Mouse (Mus musculus): Measurements from ENCODE around the gene Cyp4f39. TPM values are rescaled to one million over a fixed set of nuclear protein-coding genes. Genes with fewer than 3 reads are reported as not detected.
"Not testable (repeated sequence)": the region's sequence is repeated elsewhere in the genome, so short reads cannot be mapped to it uniquely, and the experiment has no call there.

Cyp4f39 gene
- polyA plus RNA-seq, 1 experiment from 2014 or later: 0.98 TPM

DNA sequence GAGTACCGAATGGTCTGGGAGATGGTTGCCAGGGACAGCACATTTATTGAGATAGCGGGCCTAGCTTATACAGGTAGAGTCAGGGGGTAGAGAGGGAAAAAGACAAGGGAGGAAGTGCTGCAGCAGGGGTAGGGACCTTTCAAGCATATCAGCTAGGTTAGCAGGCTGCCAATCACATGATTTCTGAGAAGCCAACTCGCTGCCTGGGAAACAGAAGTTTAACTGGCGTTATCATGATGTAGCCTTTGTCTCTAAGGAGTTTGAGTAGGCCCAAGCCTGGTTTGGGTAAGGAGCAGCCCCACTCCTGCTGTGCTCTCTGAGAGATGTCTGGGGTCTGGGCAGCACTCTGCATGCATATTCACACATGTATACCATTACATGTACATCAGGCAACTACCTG lies 69.9 kb downstream of the Cyp4f39 start:
- Histone ChIP-seq H3K9me3 (replicated peaks; ENCODE audit: control insufficient read depth, low read length) (no peaks in the 10 kb centered on the region), H3K4me1 (ENCODE audit: control insufficient read depth, insufficient read depth, low read length) (no peaks in the 10 kb centered on the region), H3K4me2 (ENCODE audit: low read depth, low read length) (no peak overlapping the region), H3K27ac (replicated peaks; ENCODE audit: low read depth, low read length) (no peak overlapping the region), H3K9ac (replicated peaks; ENCODE audit: low read length) (no peak overlapping the region), H3K36me3 (replicated peaks; ENCODE audit: control insufficient read depth, insufficient read depth, low read depth, low read length) (no peaks in the 10 kb centered on the region), H3K27me3 (ENCODE audit: control insufficient read depth, insufficient read depth, low read length) (no peaks in the 10 kb centered on the region), H3K4me3 (ENCODE audit: low read depth, low read length) (no peak overlapping the region)
- ATAC-seq (replicated peaks; ENCODE audit: insufficient number of reproducible peaks, low FRiP score, low TSS enrichment, low read depth) (no peak), DNase-seq (ENCODE audit: low spot score) (no peak)
- 85% methylated on average over 4 of the region's 4 CpGs for WGBS

GRCm38 (mm10) chr17:32522816-32523215 lies 70.3 kb downstream of the Cyp4f39 start:
- H3K4me2 ChIP-seq (ENCODE audit: low read depth, low read length): no peak overlapping the region
- DNase-seq (ENCODE audit: low spot score) (no peak), ATAC-seq (replicated peaks; ENCODE audit: insufficient number of reproducible peaks, low FRiP score, low TSS enrichment, low read depth) (no peak)
- no peaks in the 10 kb centered on the region for H3K4me1 ChIP-seq (ENCODE audit: control insufficient read depth, insufficient read depth, low read length)
- H3K36me3 ChIP-seq (replicated peaks; ENCODE audit: control insufficient read depth, insufficient read depth, low read depth, low read length): no peaks in the 10 kb centered on the region
- 89% methylated on average over 5 of the region's 5 CpGs for WGBS
- no peak overlapping the region for H3K9ac ChIP-seq (replicated peaks; ENCODE audit: low read length)
- H3K27ac ChIP-seq (replicated peaks; ENCODE audit: low read depth, low read length): no peak overlapping the region
- no peaks in the 10 kb centered on the region for H3K9me3 ChIP-seq (replicated peaks; ENCODE audit: control insufficient read depth, low read length)
- no peak overlapping the region for H3K4me3 ChIP-seq (ENCODE audit: low read depth, low read length)
- H3K27me3 ChIP-seq (ENCODE audit: control insufficient read depth, insufficient read depth, low read length): no peaks in the 10 kb centered on the region

DNA sequence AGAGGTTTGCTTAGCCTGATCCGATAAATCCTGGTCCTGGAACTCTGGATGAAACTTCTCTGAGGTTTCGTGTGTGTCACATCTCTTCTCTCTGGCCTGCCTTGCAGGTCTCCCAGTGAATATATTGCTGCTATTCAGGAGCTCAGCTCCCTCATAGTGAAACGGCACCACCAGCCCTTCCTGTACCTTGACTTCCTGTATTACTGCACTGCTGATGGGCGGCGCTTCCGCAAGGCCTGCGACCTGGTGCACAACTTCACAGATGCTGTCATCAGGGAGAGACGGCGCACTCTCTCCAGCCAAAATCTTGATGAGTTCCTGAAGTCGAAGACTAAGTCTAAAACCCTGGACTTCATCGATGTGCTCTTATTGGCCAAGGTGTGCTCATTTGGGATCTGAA lies 71.4 kb downstream of the Cyp4f39 start:
- Histone ChIP-seq H3K4me2 (ENCODE audit: low read depth, low read length) (no peak overlapping the region), H3K27me3 (ENCODE audit: control insufficient read depth, insufficient read depth, low read length) (no peaks in the 10 kb centered on the region), H3K27ac (replicated peaks; ENCODE audit: low read depth, low read length) (no peak overlapping the region), H3K9ac (replicated peaks; ENCODE audit: low read length) (no peak overlapping the region), H3K4me3 (ENCODE audit: low read depth, low read length) (no peak overlapping the region), H3K36me3 (replicated peaks; ENCODE audit: control insufficient read depth, insufficient read depth, low read depth, low read length) (no peaks in the 10 kb centered on the region), H3K9me3 (replicated peaks; ENCODE audit: control insufficient read depth, low read length) (no peaks in the 10 kb centered on the region), H3K4me1 (ENCODE audit: control insufficient read depth, insufficient read depth, low read length) (no peaks in the 10 kb centered on the region)
- ATAC-seq (replicated peaks; ENCODE audit: insufficient number of reproducible peaks, low FRiP score, low TSS enrichment, low read depth) (no peak), DNase-seq (ENCODE audit: low spot score) (no peak)
- WGBS: 86% methylated on average over 11 of the region's 11 CpGs

DNA sequence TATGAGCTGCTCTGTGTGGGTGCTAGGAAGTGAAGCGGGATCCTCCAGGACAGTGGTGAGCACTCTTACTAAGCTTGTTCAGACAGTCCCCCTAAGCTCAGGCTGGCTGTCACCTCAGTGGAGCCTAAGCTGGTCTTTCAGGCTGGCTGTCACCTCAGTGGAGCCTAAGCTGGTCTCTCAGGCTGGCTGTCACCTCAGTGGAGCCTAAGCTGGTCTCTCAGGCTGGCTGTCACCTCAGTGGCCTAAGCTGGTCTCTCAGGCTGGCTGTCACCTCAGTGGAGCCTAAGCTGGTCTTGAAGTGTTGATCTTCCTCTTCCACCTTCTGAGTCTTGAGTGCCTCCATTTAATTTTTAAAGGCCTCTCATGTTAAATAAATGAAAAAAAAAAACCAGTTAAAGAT lies 73.8 kb downstream of the Cyp4f39 start:
- H3K4me1 ChIP-seq (ENCODE audit: control insufficient read depth, insufficient read depth, low read length); H3K36me3 ChIP-seq (replicated peaks; ENCODE audit: control insufficient read depth, insufficient read depth, low read depth, low read length); H3K4me3 ChIP-seq (ENCODE audit: low read depth, low read length); H3K9ac ChIP-seq (replicated peaks; ENCODE audit: low read length); H3K4me2 ChIP-seq (ENCODE audit: low read depth, low read length); ATAC-seq (replicated peaks; ENCODE audit: insufficient number of reproducible peaks, low FRiP score, low TSS enrichment, low read depth); DNase-seq (ENCODE audit: low spot score); H3K9me3 ChIP-seq (replicated peaks; ENCODE audit: control insufficient read depth, low read length); H3K27ac ChIP-seq (replicated peaks; ENCODE audit: low read depth, low read length); H3K27me3 ChIP-seq (ENCODE audit: control insufficient read depth, insufficient read depth, low read length): not testable (repeated sequence)
- WGBS: 95% methylated on average over 1 of the region's 1 CpGs

DNA sequence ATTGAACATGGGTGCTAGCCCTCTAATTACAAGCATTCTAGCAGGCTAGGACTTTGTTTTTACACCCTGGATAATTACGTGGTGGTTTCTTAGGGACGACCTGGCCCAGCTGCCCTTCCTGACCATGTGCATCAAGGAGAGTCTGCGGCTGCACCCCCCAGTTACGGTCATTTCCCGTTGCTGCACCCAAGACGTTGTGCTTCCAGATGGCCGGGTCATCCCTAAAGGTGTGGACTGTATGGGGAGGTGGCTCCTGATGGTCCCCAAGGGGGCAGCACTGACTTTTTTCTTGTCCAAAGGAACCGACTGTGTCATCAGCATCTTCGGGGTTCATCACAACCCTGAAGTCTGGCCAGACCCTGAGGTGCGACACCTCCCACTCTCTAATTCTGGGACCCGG lies 75.2 kb downstream of the Cyp4f39 start:
- Histone ChIP-seq H3K4me3 (ENCODE audit: low read depth, low read length) (no peak overlapping the region), H3K9me3 (replicated peaks; ENCODE audit: control insufficient read depth, low read length) (no peaks in the 10 kb centered on the region), H3K27ac (replicated peaks; ENCODE audit: low read depth, low read length) (no peak overlapping the region), H3K27me3 (ENCODE audit: control insufficient read depth, insufficient read depth, low read length) (no peaks in the 10 kb centered on the region), H3K4me2 (ENCODE audit: low read depth, low read length) (no peak overlapping the region), H3K36me3 (replicated peaks; ENCODE audit: control insufficient read depth, insufficient read depth, low read depth, low read length) (no peaks in the 10 kb centered on the region), H3K9ac (replicated peaks; ENCODE audit: low read length) (no peak overlapping the region), H3K4me1 (ENCODE audit: control insufficient read depth, insufficient read depth, low read length) (no peaks in the 10 kb centered on the region)
- no peak for DNase-seq (ENCODE audit: low spot score)
- 0 out of 2 replicates have a peak, but pooled peaks have one; percentile 8 for ATAC-seq (replicated peaks; ENCODE audit: insufficient number of reproducible peaks, low FRiP score, low TSS enrichment, low read depth)
- 86% methylated on average over 11 of the region's 11 CpGs for WGBS

DNA sequence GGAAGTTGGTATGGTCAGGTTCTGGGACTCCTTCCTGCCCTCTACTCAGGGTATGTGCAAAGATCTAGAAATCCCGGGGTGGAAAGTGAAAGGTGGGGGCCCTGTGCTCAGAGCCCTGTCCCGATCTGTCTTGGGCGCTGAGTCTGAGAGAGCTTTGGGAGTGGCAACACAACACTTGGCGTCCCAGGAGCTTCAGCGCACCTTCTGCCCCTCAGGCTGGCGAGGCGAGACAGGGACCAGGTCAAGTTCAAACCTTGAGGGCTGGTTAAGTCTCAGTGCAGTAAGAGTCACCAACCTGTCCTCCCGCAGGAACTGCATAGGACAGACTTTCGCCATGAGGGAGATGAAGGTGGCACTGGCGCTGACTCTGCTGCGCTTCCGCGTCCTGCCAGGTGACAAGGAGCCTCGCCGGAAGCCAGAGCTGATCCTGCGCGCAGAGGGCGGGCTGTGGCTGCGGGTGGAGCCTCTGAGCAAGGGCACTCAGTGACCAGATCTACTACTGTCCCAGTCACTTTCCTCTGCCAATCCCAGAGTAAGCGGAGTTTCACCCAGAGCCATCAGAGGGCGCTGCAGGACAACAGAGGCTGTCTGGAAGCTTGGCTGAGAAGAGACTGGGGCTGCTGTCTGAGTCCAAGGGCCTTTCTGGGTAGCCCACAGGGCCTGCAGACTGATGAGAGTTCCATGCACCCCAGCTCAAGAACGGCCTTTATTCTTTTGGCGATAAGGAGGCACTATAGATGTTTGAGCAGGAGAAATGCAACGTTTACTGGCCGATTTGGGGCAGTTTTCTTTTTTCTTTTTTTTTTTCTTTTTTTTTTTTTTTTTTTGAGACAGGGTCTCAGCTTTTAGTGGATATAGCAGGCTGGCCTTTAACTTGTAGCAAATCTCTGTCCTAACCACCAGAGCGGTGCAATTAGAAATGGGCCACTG lies 76.2 kb downstream of the Cyp4f39 start:
- ATAC-seq (replicated peaks; ENCODE audit: insufficient number of reproducible peaks, low FRiP score, low TSS enrichment, low read depth) (peak; percentile 76; the same call in 1 of the 2 replicates), DNase-seq (ENCODE audit: low spot score) (peak; percentile 87)
- no peaks in the 10 kb centered on the region for H3K9me3 ChIP-seq (replicated peaks; ENCODE audit: control insufficient read depth, low read length)
- H3K36me3 ChIP-seq (replicated peaks; ENCODE audit: control insufficient read depth, insufficient read depth, low read depth, low read length): no peaks in the 10 kb centered on the region
- WGBS: 17% methylated on average over 26 of the region's 26 CpGs
- no peak overlapping the region for H3K27ac ChIP-seq (replicated peaks; ENCODE audit: low read depth, low read length)
- no peaks in the 10 kb centered on the region for H3K27me3 ChIP-seq (ENCODE audit: control insufficient read depth, insufficient read depth, low read length)
- peak overlapping the region; percentile 13 for H3K9ac ChIP-seq (replicated peaks; ENCODE audit: low read length)
- no peaks in the 10 kb centered on the region for H3K4me1 ChIP-seq (ENCODE audit: control insufficient read depth, insufficient read depth, low read length)
- no peak overlapping the region for H3K4me3 ChIP-seq (ENCODE audit: low read depth, low read length)
- H3K4me2 ChIP-seq (ENCODE audit: low read depth, low read length): peak overlapping the region; percentile 10

DNA sequence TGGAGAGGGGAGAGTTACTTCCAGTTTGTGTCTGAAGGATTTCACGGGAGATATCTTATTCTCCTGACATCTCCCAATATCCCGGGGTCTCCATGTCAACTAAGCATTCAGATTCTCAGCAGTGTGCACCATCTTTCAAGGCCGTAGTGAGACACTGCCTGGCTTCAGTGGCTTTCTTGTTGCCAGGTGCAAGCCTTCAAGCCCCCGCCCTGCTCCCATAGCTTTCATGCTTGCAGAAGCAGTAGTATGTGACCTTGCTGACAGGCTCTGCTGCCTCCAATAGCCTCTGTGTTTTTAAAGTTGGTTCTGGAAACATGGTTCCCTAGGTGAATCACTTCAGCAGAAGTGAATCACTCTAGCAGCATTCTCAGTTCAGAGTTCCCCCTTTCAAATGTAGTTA lies 79.8 kb downstream of the Cyp4f39 start:
- not testable (repeated sequence) for H3K9me3 ChIP-seq (replicated peaks; ENCODE audit: control insufficient read depth, low read length); H3K4me3 ChIP-seq (ENCODE audit: low read depth, low read length); H3K36me3 ChIP-seq (replicated peaks; ENCODE audit: control insufficient read depth, insufficient read depth, low read depth, low read length); H3K9ac ChIP-seq (replicated peaks; ENCODE audit: low read length); H3K4me1 ChIP-seq (ENCODE audit: control insufficient read depth, insufficient read depth, low read length); ATAC-seq (replicated peaks; ENCODE audit: insufficient number of reproducible peaks, low FRiP score, low TSS enrichment, low read depth); DNase-seq (ENCODE audit: low spot score); H3K4me2 ChIP-seq (ENCODE audit: low read depth, low read length); H3K27me3 ChIP-seq (ENCODE audit: control insufficient read depth, insufficient read depth, low read length); H3K27ac ChIP-seq (replicated peaks; ENCODE audit: low read depth, low read length)
- WGBS: 67% methylated on average over 4 of the region's 4 CpGs

- DNase-seq (ENCODE audit: low spot score): no peak
- no peak for ATAC-seq (replicated peaks; ENCODE audit: insufficient number of reproducible peaks, low FRiP score, low TSS enrichment, low read depth)
- no peaks in the 10 kb centered on the region for H3K4me1 ChIP-seq (ENCODE audit: control insufficient read depth, insufficient read depth, low read length)
- H3K9me3 ChIP-seq (replicated peaks; ENCODE audit: control insufficient read depth, low read length): no peaks in the 10 kb centered on the region
- H3K36me3 ChIP-seq (replicated peaks; ENCODE audit: control insufficient read depth, insufficient read depth, low read depth, low read length): no peaks in the 10 kb centered on the region
- H3K27ac ChIP-seq (replicated peaks; ENCODE audit: low read depth, low read length): no peak overlapping the region
- H3K4me2 ChIP-seq (ENCODE audit: low read depth, low read length): no peak overlapping the region
- H3K4me3 ChIP-seq (ENCODE audit: low read depth, low read length): no peak overlapping the region
- H3K27me3 ChIP-seq (ENCODE audit: control insufficient read depth, insufficient read depth, low read length): no peaks in the 10 kb centered on the region
- H3K9ac ChIP-seq (replicated peaks; ENCODE audit: low read length): no peak overlapping the region
- 80% methylated on average over 6 of the region's 6 CpGs for WGBS
Measured at GRCm38 (mm10) chr17:32534068-32534467, 81.5 kb downstream of the Cyp4f39 start.

Measured in embryonic facial prominence, embryonic 11.5 days (tissue).